Mouse (Mus musculus) lung, postnatal 0 days (tissue): ENCODE measurements around the gene N4bp2l2.

Experiments used
- CTCF ChIP-seq: IDR thresholded peaks from 2 replicates; pipeline ENCODE4 v1.5.1; 2016; ENCODE audit warnings: antibody characterized with exemption, mild to moderate bottlenecking
- EP300 ChIP-seq: IDR thresholded peaks from 2 replicates; pipeline ENCODE4 v1.6.1; 2016; ENCODE audit warnings: antibody characterized with exemption, mild to moderate bottlenecking, control low read depth

GRCm38 (mm10) chr5:150589945-150590344 is 76.0 kb downstream of the N4bp2l2 start:
- TF ChIP-seq CTCF (no peak), EP300 (no peak)
